Mouse (Mus musculus) mesoderm, embryonic 11.5 days (tissue): ENCODE results near the gene Rnf216.
A peak's percentile ranks its signal among the peaks of the same experiment; 100 is the strongest.

ENCODE experiments used
- DNase-seq: peaks from one replicate; pipeline ENCODE4 v3.0.0-alpha.2; 2012; ENCODE audit warnings: low read depth, low spot score

Gene Rnf216

GRCm38 (mm10) chr5:142960775-142961271 lies 152.0 kb downstream of the Rnf216 start:
- DNase-seq: peak; percentile 66

DNA sequence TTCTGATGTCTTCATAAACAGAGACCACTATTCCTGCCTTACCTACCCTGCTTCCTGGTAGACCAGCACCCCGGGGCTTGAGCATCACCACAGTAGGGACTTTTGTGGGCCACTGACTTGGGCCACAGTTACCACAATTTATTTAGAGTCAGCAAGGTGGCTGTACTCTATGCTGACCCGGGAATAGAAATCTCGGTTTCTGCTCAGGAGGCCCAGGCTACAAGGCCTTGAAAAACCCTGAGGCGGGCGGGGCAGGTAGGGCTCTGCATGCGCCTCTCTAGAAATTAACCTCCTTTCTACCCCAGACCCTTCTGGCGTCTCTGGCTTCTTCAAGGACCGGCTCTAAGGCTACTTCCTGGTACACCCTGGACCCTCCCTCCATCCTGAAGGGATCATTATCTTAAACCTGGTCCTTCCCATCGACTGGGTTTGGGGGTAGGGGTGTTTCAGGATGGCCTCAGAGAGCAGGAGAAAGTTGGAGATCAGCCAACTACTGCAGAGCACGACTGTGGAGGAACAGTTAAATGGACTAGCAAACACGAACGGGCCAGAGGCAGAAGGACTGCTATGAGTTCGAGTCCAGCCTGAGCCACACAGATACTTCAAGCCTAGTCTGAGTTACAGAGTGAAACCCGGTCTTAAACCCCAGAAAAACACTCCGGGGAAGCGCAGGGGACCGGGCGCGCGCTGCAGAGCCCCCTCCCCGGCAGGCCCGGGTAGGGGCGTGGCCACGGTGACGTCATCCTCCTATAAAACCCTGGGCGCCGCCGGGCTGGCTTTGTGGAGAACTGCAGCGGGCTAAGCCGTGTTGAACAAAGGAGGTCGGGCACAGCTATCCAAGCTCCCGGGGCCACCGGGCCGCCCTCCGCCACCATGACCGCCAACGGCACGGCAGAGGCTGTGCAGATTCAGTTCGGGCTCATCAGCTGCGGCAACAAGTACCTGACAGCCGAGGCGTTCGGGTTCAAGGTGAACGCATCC lies 152.9 kb downstream of the Rnf216 start, which contains the start of gene Fscn1:
Gene Fscn1, plus strand, starts transcription at position 768 of the 981 bp plus-strand sequence.
- DNase-seq: peak; percentile 94

- DNase-seq: no peak
Observed at GRCm38 (mm10) chr5:142959156-142959555, 153.6 kb downstream of the Rnf216 start.

- no peak for DNase-seq
Observed at GRCm38 (mm10) chr5:142958464-142958863, 154.3 kb downstream of the Rnf216 start.

DNA sequence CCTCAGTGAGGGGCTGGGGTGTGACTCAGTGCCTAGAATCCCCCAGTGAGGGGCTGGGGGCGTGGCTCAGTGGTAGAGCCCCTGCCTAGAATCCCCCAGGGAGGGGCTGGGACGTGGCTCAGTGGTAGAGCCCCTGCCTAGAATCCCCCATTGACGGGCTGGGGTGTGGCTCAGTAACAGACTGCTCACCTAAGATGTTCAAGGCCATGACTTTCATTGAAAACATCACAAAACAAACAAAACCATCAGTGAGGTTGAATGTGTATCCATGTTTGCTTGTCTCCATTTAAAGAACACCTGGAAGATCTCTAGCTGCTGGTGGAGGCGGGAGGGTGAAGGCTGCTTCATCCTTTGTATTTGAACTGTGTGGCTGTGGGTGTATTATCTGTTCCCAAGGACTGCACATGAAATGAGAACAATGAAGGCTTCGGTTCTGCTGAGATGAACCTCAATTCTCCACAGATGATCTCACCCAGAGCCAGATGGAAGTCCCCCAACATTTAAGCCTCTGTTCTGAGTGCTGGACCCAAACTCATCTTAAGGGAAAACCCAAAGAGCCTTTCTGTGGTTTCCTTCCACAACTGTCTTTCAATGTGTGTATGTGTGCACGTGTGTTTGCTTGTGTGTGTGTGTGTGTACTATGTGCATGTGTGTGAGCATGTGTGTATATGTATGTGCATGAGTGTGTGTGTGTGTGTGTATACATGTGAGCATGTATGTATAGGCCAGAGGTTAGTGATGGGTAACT lies 155.7 kb downstream of the Rnf216 start:
- no peak for DNase-seq

- DNase-seq: no peak
Observed at GRCm38 (mm10) chr5:142953641-142954040, 159.2 kb downstream of the Rnf216 start.

- no peak for DNase-seq
Observed at GRCm38 (mm10) chr5:142950405-142950804, 162.4 kb downstream of the Rnf216 start.

DNA sequence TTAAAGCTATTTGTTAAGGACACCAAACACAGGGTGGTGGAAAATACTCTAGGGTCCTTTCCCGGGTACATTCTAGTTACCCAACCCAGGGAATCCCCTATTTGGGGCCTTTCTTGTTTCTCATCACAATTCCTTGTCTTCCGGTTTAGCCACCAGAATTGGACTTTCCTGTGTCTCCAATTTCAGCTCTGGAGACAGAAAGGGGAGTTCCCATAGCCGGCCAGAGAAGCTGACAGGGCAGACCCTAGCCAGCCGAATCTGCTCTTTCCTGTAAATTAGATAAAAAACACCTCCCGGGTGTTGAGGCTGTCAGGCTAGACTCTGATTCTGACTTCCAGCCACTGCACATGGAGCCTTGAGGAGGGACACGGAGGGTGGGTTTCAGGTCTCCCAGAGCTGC lies 163.2 kb downstream of the Rnf216 start:
- DNase-seq: no peak

GRCm38 (mm10) chr5:142947460-142947859 lies 165.3 kb downstream of the Rnf216 start:
- no peak for DNase-seq

GRCm38 (mm10) chr5:142944979-142945682 lies 167.7 kb downstream of the Rnf216 start:
- DNase-seq: no peak
